Mouse (Mus musculus) ovary, adult 18-20 months (tissue): ENCODE measurements around the gene Sipa1l2.

ENCODE experiments used
- DNase-seq: peaks from one replicate; pipeline ENCODE4 v3.0.0; 2022; ENCODE audit warnings: low spot score, mixed read lengths

The Sipa1l2 gene

GRCm38 (mm10) chr8:125461504-125461903 is 108.1 kb downstream of the Sipa1l2 start:
- DNase-seq: no peak

DNA sequence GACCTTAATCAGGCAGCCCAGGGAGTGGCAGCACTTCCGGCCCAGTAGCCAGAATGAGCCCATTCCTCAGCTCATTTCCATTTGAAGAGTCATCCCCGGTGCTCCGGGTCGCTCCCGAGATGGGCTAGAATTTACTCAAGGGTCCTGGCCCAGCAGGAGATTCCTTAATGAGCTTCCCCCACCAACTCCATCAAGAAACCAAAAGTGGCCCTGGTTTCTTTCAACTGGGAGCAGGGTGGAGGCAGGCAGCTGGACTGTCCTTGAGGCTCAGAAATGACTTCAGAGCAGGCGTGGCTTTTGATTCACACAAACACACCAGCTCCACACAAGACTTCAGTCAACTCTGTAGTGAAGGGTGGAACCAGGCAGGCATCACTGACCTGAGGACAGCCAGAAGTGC is 109.0 kb downstream of the Sipa1l2 start:
- DNase-seq: no peak

- no peak for DNase-seq
These were observed 120.6 kb downstream of the Sipa1l2 start for GRCm38 (mm10) chr8:125449048-125449447.

GRCm38 (mm10) chr8:125447543-125447942 is 122.1 kb downstream of the Sipa1l2 start:
- no peak for DNase-seq

- DNase-seq: no peak
These were observed 123.4 kb downstream of the Sipa1l2 start for GRCm38 (mm10) chr8:125446236-125446635.

GRCm38 (mm10) chr8:125445225-125445609 is 124.4 kb downstream of the Sipa1l2 start:
- DNase-seq: peak; percentile 18

DNA sequence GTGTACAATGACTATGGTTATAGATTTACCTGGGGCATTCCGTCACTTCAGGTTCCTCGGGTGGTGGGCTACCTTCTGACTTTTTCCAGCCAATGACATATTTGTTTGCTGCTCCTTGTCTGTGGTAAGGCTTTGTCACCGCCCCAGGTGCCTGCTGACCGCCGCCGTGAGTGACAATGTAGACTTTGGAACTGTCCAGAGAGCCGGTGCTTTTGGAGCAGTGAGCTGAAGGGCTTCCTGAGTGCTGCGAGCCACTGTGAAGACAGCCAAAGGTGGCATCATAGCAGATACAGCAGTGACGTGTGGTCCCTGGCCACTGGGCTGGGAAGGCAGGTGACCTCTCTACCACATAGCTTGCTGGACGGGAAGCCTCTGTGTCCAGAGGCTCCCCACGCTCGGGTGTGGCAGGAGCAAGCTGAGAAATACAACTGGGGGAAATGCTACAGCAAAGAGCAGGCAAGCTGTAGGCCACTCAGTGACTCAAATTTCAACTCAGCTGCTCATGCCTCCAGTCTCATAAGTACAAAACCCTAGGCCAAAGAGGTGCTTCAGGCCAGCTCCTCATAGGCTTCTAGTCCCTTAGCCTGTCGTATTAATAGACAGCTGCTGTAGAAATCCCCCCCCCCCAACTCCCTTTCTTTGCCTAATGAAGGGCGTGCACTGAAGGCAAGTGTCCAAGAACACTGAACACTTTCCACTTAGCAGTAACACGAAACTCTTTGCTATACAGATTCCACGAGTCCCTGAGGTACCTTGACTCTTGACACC is 125.0 kb downstream of the Sipa1l2 start:
- DNase-seq: no peak

- no peak for DNase-seq
These were observed 134.1 kb downstream of the Sipa1l2 start for GRCm38 (mm10) chr8:125435320-125436100.

GRCm38 (mm10) chr8:125434151-125434550 is 135.5 kb downstream of the Sipa1l2 start:
- no peak for DNase-seq

DNA sequence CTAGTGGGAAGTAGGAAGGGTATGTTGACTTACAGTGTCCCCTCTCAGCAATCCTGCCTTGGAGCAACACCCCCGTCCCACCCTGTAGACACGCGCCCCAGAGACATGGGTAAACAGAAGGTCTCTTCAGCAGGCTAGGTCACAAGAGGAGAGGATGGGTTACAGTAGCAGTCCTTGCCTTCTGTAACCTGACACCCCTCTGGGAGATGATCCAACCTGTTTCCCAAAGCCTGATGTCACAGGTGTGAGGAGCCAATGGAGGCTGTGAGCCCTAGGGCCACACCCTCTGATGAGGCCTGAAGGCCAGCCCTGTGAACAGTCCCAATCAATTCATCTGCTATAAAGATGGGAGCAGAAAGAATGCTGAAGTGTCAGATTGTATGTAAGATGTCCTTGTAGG is 138.3 kb downstream of the Sipa1l2 start:
- no peak for DNase-seq

- DNase-seq: no peak
These were observed 138.8 kb downstream of the Sipa1l2 start for GRCm38 (mm10) chr8:125430796-125431195.

DNA sequence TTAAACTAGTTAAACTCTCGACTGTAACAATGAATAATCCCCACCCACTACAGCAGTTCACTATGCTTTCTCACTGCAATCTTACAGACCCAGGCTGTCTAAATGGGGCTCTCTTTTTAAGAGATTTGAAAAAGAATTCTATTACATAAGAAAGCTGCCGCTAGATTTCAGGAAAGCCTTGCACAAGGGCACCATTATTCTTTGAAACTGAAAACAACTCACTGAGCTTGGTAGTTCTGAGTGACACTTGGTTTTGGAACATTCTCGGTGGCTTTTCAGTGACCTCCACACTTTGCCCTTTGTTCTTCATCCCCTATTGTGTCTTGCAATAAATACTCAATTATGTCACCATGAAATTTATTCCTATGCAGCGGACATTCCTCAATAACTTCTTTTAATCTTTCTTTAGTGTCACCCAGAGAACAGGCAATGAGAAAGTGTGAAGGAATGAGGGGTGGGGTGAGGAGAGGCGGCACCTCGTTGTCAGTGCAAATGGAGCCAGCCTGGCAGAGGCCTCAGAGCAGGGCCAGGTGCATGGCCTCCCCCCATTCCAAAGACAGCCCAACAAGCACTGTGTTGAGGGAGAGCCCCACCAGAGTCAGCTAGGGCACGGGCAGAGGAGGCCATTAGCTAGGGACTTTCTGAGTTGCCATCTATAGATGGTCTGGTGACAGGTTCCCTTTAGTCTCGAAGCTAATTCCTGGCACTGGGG is 140.5 kb downstream of the Sipa1l2 start:
- DNase-seq: no peak

GRCm38 (mm10) chr8:125423861-125424260 is 145.7 kb downstream of the Sipa1l2 start:
- DNase-seq: no peak

DNA sequence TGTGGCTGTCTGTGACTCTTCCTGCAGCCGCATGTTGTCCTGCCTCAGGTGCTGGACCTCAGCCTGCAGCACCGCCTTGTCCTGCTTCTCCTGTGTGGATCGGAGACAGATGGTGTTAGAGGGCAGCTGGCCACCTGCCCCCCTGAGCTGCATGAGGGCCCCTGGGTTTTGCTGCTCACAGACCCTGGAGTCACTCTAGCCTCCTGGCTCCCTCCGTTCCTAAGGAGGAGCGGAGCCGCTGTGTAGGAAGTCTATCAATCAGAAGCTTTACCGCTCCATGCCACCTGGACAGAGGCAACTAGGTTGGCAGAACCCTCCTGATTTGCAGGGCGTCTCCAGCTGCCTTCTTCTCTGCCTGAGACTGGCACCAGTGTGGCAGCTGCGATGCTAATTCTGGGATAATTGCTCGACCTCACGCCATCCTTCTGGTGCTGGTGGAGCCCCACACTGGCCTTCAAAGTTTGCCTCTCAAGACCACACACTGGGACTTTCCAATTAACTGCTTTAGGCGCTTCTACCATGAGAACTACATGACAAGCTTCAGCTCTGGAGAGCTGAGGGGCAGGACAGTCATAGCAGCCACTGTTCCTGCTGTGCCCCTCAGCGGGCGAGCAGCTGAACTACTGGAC is 150.3 kb downstream of the Sipa1l2 start:
- DNase-seq: no peak

DNA sequence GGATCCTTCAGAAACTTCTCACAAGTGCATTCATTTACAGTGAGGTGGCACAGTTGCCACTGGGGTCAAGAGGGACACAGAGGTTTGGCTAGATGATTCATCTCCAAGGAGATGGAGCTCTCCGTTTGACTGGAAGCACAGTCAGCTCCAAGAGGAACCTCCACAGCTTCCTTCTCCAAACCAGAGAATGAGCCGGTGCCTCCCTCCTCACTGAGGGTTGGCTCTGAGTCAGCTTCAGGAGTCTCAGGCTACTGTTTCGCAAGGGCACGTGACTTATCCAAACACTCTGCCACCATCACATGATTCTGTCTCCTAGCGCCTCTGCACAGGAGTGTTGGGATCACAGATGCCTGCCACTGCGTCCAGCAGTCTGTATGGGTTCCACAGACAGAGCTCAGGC is 153.5 kb downstream of the Sipa1l2 start:
- peak; percentile 13 for DNase-seq

DNA sequence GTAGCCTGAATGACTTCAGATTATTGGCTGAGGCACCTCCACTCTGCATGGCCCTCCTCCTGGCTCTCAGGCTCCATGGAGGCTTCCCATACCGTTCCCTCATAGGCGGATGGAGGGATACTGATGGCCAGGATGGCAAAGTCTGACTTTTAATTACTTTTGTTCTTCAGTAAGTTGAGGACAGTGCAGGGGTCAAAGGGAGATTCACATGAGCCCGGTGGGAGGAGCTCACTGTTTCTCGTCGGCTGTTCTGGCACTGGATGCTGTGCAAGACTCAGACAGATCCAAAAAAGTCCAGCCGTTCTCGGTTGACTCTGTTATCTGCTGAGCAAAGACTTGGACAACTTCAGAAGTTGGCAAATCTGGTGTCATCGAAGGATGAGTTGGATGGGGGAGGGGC is 155.0 kb downstream of the Sipa1l2 start:
- DNase-seq: no peak

GRCm38 (mm10) chr8:125413001-125413909 is 156.4 kb downstream of the Sipa1l2 start:
- no peak for DNase-seq

DNA sequence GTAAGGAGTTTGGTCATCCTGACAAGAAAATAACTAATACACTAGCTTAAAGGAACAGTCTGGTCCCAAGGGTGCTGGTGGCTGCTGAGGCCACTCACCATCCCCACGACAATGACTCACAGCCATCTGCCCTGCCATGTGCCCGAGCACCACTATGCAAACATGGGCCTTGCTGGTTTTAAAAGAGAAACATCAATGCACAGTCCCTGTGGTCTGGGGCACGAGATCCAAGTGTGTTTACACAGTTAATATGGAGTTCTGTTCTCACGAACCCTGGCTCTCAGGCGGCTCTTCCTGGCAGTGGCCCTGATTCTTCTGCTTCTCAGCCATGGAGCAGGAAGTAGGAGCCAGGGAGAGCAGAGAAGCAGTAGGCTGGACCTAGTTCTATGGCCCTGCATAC is 159.0 kb downstream of the Sipa1l2 start:
- no peak for DNase-seq

DNA sequence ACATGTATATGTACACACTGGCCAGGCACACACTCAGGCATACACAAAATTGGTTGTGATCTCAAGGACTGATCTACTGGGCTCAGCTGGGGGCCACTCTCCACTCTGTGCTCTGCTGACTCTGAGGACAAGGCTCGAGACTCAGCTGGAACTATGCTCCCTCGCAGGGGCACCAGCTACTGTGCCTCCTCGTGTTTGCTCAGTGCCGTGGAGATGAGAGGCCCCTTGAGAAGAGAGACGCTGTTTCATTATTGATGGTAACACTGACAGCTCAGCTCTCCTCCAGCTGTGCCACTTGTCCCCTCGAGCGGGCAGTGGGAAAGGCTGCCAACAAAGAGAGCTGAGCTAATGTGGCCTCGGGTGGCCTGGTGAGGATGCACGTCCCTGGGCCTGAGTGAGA is 161.9 kb downstream of the Sipa1l2 start:
- DNase-seq: no peak

GRCm38 (mm10) chr8:125406453-125406852 is 163.2 kb downstream of the Sipa1l2 start:
- DNase-seq: no peak

DNA sequence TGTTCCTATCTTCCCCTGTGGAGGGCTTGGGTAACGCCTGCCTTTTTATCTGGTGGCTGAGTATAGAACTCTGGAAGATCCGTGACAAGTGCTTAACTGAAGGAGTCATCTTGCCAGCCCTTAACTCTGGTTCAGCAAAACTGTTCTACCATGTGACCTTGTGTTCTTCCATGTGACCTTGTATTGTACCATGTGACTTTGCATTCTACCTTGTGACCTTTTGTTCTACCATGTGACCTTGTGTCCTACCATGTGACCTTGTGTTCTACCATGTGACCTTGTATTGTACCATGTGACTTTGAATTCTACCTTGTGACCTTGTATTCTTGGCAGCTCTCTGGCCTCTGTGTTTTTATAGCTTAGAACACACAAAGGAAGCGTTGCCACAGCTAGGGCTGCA is 168.3 kb downstream of the Sipa1l2 start:
- DNase-seq: no peak
